Mouse (Mus musculus) MEL (cell line): Measurements from ENCODE around the gene Pdcd4. TPM values are rescaled to one million over a fixed set of nuclear protein-coding genes. Genes with fewer than 3 reads are reported as not detected.

Source experiments
- DNase-seq: peaks from one replicate; pipeline ENCODE4 v3.0.0; 2011; ENCODE audit warnings: low read depth, low spot score
- H3K27ac ChIP-seq: 2 replicates; pipeline ENCODE4 v1.5.1; 2012; ENCODE audit warnings: low read depth, mild to moderate bottlenecking, control low read depth, low read length, moderate library complexity; ENCODE audit not compliant: control insufficient read depth
- H3K27me3 ChIP-seq, 2 experiments: fragments of 150-350 bp in 1 of 2; sonication (generic) in 1 of 2; 2 replicates each; pipeline ENCODE4 v1.6.1; 2012; ENCODE audit warnings: low read length in 2 of 2, mild to moderate bottlenecking in 2 of 2, improper control_type of control experiment in 1 of 2, moderate library complexity in 1 of 2; ENCODE audit not compliant: insufficient read depth in 2 of 2, control insufficient read depth in 1 of 2
- H3K36me3 ChIP-seq, 2 experiments: 2 replicates each; pipeline ENCODE4 v1.6.1; 2012 to 2014; ENCODE audit warnings: low read length in 2 of 2, improper control_type of control experiment in 1 of 2, inconsistent platforms in 1 of 2, mild to moderate bottlenecking in 1 of 2; ENCODE audit not compliant: insufficient read depth in 2 of 2, control insufficient read depth in 1 of 2
- H3K4me1 ChIP-seq, 2 experiments: fragments of 150-350 bp in 1 of 2; sonication (generic) in 1 of 2; 2 replicates each; pipeline ENCODE4 v1.6.1; 2012; ENCODE audit warnings: low read length in 2 of 2, improper control_type of control experiment in 1 of 2, mild to moderate bottlenecking in 1 of 2; ENCODE audit not compliant: insufficient read depth in 2 of 2, control insufficient read depth in 1 of 2
- H3K4me3 ChIP-seq, 2 experiments: fragments of 150-350 bp in 1 of 2; sonication (generic) in 1 of 2; 2 replicates each; pipeline ENCODE4 v1.5.1; 2012; ENCODE audit warnings: low read depth in 2 of 2, low read length in 2 of 2, mild to moderate bottlenecking in 2 of 2, moderate library complexity in 2 of 2, control low read depth in 1 of 2, improper control_type of control experiment in 1 of 2; ENCODE audit not compliant: control insufficient read depth in 1 of 2, insufficient read depth in 1 of 2
- H3K79me2 ChIP-seq: 2 replicates; pipeline ENCODE4 v1.6.1; 2012; ENCODE audit warnings: mild to moderate bottlenecking, low read length, moderate library complexity; ENCODE audit not compliant: control insufficient read depth, poor library complexity, insufficient read depth
- H3K9ac ChIP-seq: 2 replicates; pipeline ENCODE4 v1.6.1; 2012; ENCODE audit warnings: low read depth, mild to moderate bottlenecking, control low read depth, low read length, moderate library complexity; ENCODE audit not compliant: control insufficient read depth, poor library complexity, severe bottlenecking
- H3K9me3 ChIP-seq: fragments of 150-350 bp; sonication (generic); replicated peaks from 2 replicates; pipeline ENCODE4 v1.6.1; 2012; ENCODE audit warnings: mild to moderate bottlenecking, low read length, improper control_type of control experiment, moderate library complexity; ENCODE audit not compliant: insufficient read depth
- BHLHE40 ChIP-seq: IDR thresholded peaks from 2 replicates; pipeline ENCODE4 v1.6.1; 2012; ENCODE audit warnings: low read depth, mild to moderate bottlenecking, inconsistent platforms, low read length, improper control_type of control experiment, borderline replicate concordance
- CHD1 ChIP-seq: IDR thresholded peaks from 2 replicates; pipeline ENCODE4 v1.6.1; 2012; ENCODE audit warnings: low read depth, mild to moderate bottlenecking, inconsistent platforms, low read length, improper control_type of control experiment
- CHD2 ChIP-seq: IDR thresholded peaks from 2 replicates; pipeline ENCODE4 v1.6.1; 2011; ENCODE audit warnings: low read length, improper control_type of control experiment
- CTCF ChIP-seq, 3 experiments: IDR thresholded peaks in 2 of 3; conservative IDR thresholded peaks in 1 of 3; 2 replicates each; pipeline ENCODE4 v1.5.1; 2011 to 2012; ENCODE audit warnings: low read length in 3 of 3, low read depth in 2 of 3, mild to moderate bottlenecking in 2 of 3, improper control_type of control experiment in 1 of 3, inconsistent platforms in 1 of 3, mixed read lengths in 1 of 3, moderate library complexity in 1 of 3; ENCODE audit not compliant: control insufficient read depth in 1 of 3, insufficient read depth in 1 of 3, poor library complexity in 1 of 3, severe bottlenecking in 1 of 3
- ELF1 ChIP-seq: IDR thresholded peaks from 2 replicates; pipeline ENCODE4 v1.6.1; 2014; ENCODE audit warnings: low read depth, mild to moderate bottlenecking, inconsistent platforms, low read length, improper control_type of control experiment, moderate library complexity
- EP300 ChIP-seq, 2 experiments: IDR thresholded peaks; 2 replicates each; pipeline ENCODE4 v1.6.1; 2011; ENCODE audit warnings: improper control_type of control experiment in 2 of 2, low read length in 2 of 2, low read depth in 1 of 2, mild to moderate bottlenecking in 1 of 2
- ETS1 ChIP-seq: IDR thresholded peaks from 2 replicates; pipeline ENCODE4 v1.6.1; 2012; ENCODE audit warnings: low read depth, mild to moderate bottlenecking, inconsistent platforms, low read length, improper control_type of control experiment, moderate library complexity
- GABPA ChIP-seq: IDR thresholded peaks from 2 replicates; pipeline ENCODE4 v1.6.1; 2012; ENCODE audit warnings: low read depth, mild to moderate bottlenecking, inconsistent platforms, low read length, improper control_type of control experiment, moderate library complexity
- GATA1 ChIP-seq: IDR thresholded peaks from 2 replicates; pipeline ENCODE4 v1.6.1; 2011; ENCODE audit warnings: low read depth, low read length, improper control_type of control experiment
- JUND ChIP-seq: IDR thresholded peaks from 2 replicates; pipeline ENCODE4 v1.6.1; 2011; ENCODE audit warnings: low read depth, mild to moderate bottlenecking, improper control_type of control experiment, low read length
- KAT2A ChIP-seq: conservative IDR thresholded peaks from 2 replicates; pipeline ENCODE4 v1.6.1; 2012; ENCODE audit warnings: low read depth, low read length, improper control_type of control experiment, inconsistent platforms
- MAFK ChIP-seq: IDR thresholded peaks from 2 replicates; pipeline ENCODE4 v1.6.1; 2011; ENCODE audit warnings: low read depth, mild to moderate bottlenecking, low read length, improper control_type of control experiment, borderline replicate concordance
- MAX ChIP-seq: IDR thresholded peaks from 2 replicates; pipeline ENCODE4 v1.6.1; 2011; ENCODE audit warnings: low read length, improper control_type of control experiment
- MAZ ChIP-seq: IDR thresholded peaks from 2 replicates; pipeline ENCODE4 v1.6.1; 2012; ENCODE audit warnings: low read depth, mild to moderate bottlenecking, inconsistent platforms, low read length, improper control_type of control experiment
- MXI1 ChIP-seq: IDR thresholded peaks from 2 replicates; pipeline ENCODE4 v1.6.1; 2011; ENCODE audit warnings: mild to moderate bottlenecking, low read depth, low read length, improper control_type of control experiment
- MYB ChIP-seq: IDR thresholded peaks from 2 replicates; pipeline ENCODE4 v1.6.1; 2011; ENCODE audit warnings: mild to moderate bottlenecking, low read depth, low read length, improper control_type of control experiment
- MYC ChIP-seq: IDR thresholded peaks from 2 replicates; pipeline ENCODE4 v1.6.1; 2011; ENCODE audit warnings: low read depth, mild to moderate bottlenecking, low read length, improper control_type of control experiment, moderate library complexity
- NELFE ChIP-seq: IDR thresholded peaks from 2 replicates; pipeline ENCODE4 v1.6.1; 2011; ENCODE audit warnings: low read depth, low read length, improper control_type of control experiment
- NRF1 ChIP-seq: IDR thresholded peaks from 2 replicates; pipeline ENCODE4 v1.6.1; 2014; ENCODE audit warnings: low read depth, mild to moderate bottlenecking, inconsistent platforms, low read length, improper control_type of control experiment, moderate library complexity; ENCODE audit not compliant: poor library complexity, insufficient read depth, severe bottlenecking
- POLR2A ChIP-seq, 2 experiments: IDR thresholded peaks; 2 replicates each; pipeline ENCODE4 v1.6.1; 2011 to 2012; ENCODE audit warnings: low read length in 2 of 2, mild to moderate bottlenecking in 2 of 2, control low read depth in 1 of 2, improper control_type of control experiment in 1 of 2, low read depth in 1 of 2, moderate library complexity in 1 of 2; ENCODE audit not compliant: control insufficient read depth in 1 of 2, insufficient read depth in 1 of 2, poor library complexity in 1 of 2
- POLR2AphosphoS2 ChIP-seq: IDR thresholded peaks from 2 replicates; pipeline ENCODE4 v1.6.1; 2011; ENCODE audit warnings: low read length, improper control_type of control experiment
- POLR2AphosphoS5 ChIP-seq: IDR thresholded peaks from 2 replicates; pipeline ENCODE4 v1.6.1; 2012; ENCODE audit warnings: low read depth, borderline replicate concordance, mild to moderate bottlenecking, inconsistent platforms, low read length, moderate library complexity, mixed read lengths
- RAD21 ChIP-seq: IDR thresholded peaks from 2 replicates; pipeline ENCODE4 v1.6.1; 2011; ENCODE audit warnings: mild to moderate bottlenecking, low read depth, low read length, improper control_type of control experiment
- RCOR1 ChIP-seq: IDR thresholded peaks from 2 replicates; pipeline ENCODE4 v1.6.1; 2012; ENCODE audit warnings: low read depth, mild to moderate bottlenecking, inconsistent platforms, low read length, improper control_type of control experiment
- SIN3A ChIP-seq: IDR thresholded peaks from 2 replicates; pipeline ENCODE4 v1.6.1; 2012; ENCODE audit warnings: low read length, improper control_type of control experiment, inconsistent platforms
- SMC3 ChIP-seq: IDR thresholded peaks from 2 replicates; pipeline ENCODE4 v1.6.1; 2011; ENCODE audit warnings: low read depth, low read length, improper control_type of control experiment
- TAL1 ChIP-seq: IDR thresholded peaks from 2 replicates; pipeline ENCODE4 v1.6.1; 2012; ENCODE audit warnings: mild to moderate bottlenecking, inconsistent platforms, low read length, moderate library complexity, mixed read lengths
- TCF12 ChIP-seq: IDR thresholded peaks from 2 replicates; pipeline ENCODE4 v1.6.1; 2014; ENCODE audit warnings: low read depth, mild to moderate bottlenecking, inconsistent platforms, low read length, improper control_type of control experiment, moderate library complexity
- USF1 ChIP-seq: IDR thresholded peaks from 2 replicates; pipeline ENCODE4 v1.6.1; 2014; ENCODE audit warnings: low read depth, mild to moderate bottlenecking, inconsistent platforms, low read length, improper control_type of control experiment, moderate library complexity
- ZC3H11A ChIP-seq: IDR thresholded peaks from 2 replicates; pipeline ENCODE4 v1.6.1; 2012; ENCODE audit warnings: low read depth, mild to moderate bottlenecking, inconsistent platforms, low read length, improper control_type of control experiment
- ZKSCAN1 ChIP-seq: IDR thresholded peaks from 2 replicates; pipeline ENCODE4 v1.6.1; 2012; ENCODE audit warnings: low read depth, mild to moderate bottlenecking, inconsistent platforms, low read length, improper control_type of control experiment, moderate library complexity
- ZMIZ1 ChIP-seq: IDR thresholded peaks from 2 replicates; pipeline ENCODE4 v1.6.1; 2012; ENCODE audit warnings: low read depth, mild to moderate bottlenecking, inconsistent platforms, low read length, improper control_type of control experiment, moderate library complexity
- ZNF384 ChIP-seq: IDR thresholded peaks from 2 replicates; pipeline ENCODE4 v1.6.1; 2012; ENCODE audit warnings: low read depth, mild to moderate bottlenecking, inconsistent platforms, low read length, improper control_type of control experiment
- polyA plus RNA-seq, 2 experiments: library from polyadenylated mRNA; stranded (reverse) in 1 of 2; unstranded in 1 of 2; fragments of >175 nt in 1 of 2; fragments of >200 nt in 1 of 2; gene quantifications; 2 replicates each; pipeline versions ENCODE4 v1.2.1 to v1.2.4; 2012; ENCODE audit warnings: low replicate concordance in 2 of 2, low read depth in 1 of 2; ENCODE audit not compliant: insufficient read length in 2 of 2, insufficient read depth in 1 of 2, missing spikeins in 1 of 2
- total RNA-seq: library from RNA; depleted of rRNA; stranded (reverse); fragments of 300-350 nt; gene quantifications from 2 replicates; pipeline ENCODE4 v1.2.3, GENCODE M21; 2012

Pdcd4 gene
- total and polyA plus RNA-seq, 3 experiments: 30.0 to 37.6 TPM; not detected in 1

- TF ChIP-seq EP300 (IDR thresholded peaks at IDR 0.05; ENCODE audit: low read depth in 1 of 2, low read length in 2 of 2) (peak; percentile 50 to 66; a peak in 2 of 4 replicates), ZKSCAN1 (no peak), ZC3H11A (0 out of 2 replicates have a peak, but pooled peaks have one; percentile 27), NRF1 (no peak), RAD21 (no peak), CHD1 (no peak), NELFE (no peak; the same call in 1 of the 2 replicates), CHD2 (no peak), ETS1 (peak; percentile 88), TAL1 (no peak; the same call in 1 of the 2 replicates)
- TF ChIP-seq, all 39 proteins: peak for 19
These were observed 47.4 kb downstream of the Pdcd4 start (continued) for GRCm38 (mm10) chr19:53939467-53939866.

GRCm38 (mm10) chr19:53941139-53941538, 49.1 kb downstream of the Pdcd4 start:
- Histone ChIP-seq H3K4me1 (peaks cover 19 to 41% of the 10 kb centered on the region in 2 experiments), H3K4me3 (no peak overlapping the region), H3K27ac (peak overlapping the region; percentile 71), H3K79me2 (peaks cover 19% of the 10 kb centered on the region), H3K27me3 (no peaks in the 10 kb centered on the region), H3K36me3 (peaks cover 10 to 46% of the 10 kb centered on the region in 2 experiments), H3K9me3 (no peaks in the 10 kb centered on the region), H3K9ac (peak overlapping the region; percentile 19)
- peak; percentile 82 for DNase-seq
- 0 out of 2 replicates have a peak, but pooled peaks have one; percentile 29 for TF ChIP-seq MAZ
- no peak; the same call in 1 of the 2 replicates for TF ChIP-seq KAT2A
- TF ChIP-seq GABPA: no peak
- TF ChIP-seq RCOR1: peak; percentile 59; the same call in 1 of the 2 replicates
- peak; percentile 84; the same call in 1 of the 2 replicates for TF ChIP-seq MYB
- peak; percentile 98 for TF ChIP-seq MXI1
- TF ChIP-seq ZC3H11A: no peak
- peak; percentile 92 for TF ChIP-seq USF1
- TF ChIP-seq TCF12: peak; percentile 75
- TF ChIP-seq POLR2A (IDR thresholded peaks at IDR 0.05; ENCODE audit: control insufficient read depth in 1 of 2, insufficient read depth in 1 of 2, low read depth in 1 of 2, low read length in 2 of 2, poor library complexity in 1 of 2): no peak
- TF ChIP-seq SIN3A: peak; percentile 95
- TF ChIP-seq POLR2AphosphoS2: no peak
- TF ChIP-seq JUND: no peak
- peak; percentile 99 for TF ChIP-seq BHLHE40
- TF ChIP-seq MYC: peak; percentile 92
- TF ChIP-seq MAX: peak; percentile 97
- no peak; the same call in 1 of the 2 replicates for TF ChIP-seq NELFE
- TF ChIP-seq ZKSCAN1: no peak
- TF ChIP-seq CTCF (IDR thresholded peaks at IDR 0.05 in 2 of 3, conservative IDR thresholded peaks at IDR 0.05 in 1 of 3; ENCODE audit: control insufficient read depth in 1 of 3, insufficient read depth in 1 of 3, low read depth in 2 of 3, low read length in 3 of 3, poor library complexity in 1 of 3, severe bottlenecking in 1 of 3): no peak
- 0 out of 2 replicates have a peak, but pooled peaks have one; percentile 32 for TF ChIP-seq ELF1
- TF ChIP-seq ZNF384: no peak
- no peak for TF ChIP-seq RAD21
- TF ChIP-seq SMC3: no peak
- TF ChIP-seq GATA1: peak; percentile 83
- TF ChIP-seq NRF1: no peak
- TF ChIP-seq CHD1: peak; percentile 42; the same call in 1 of the 2 replicates
- TF ChIP-seq MAFK: no peak
- no peak for TF ChIP-seq ZMIZ1
- TF ChIP-seq EP300 (IDR thresholded peaks at IDR 0.05; ENCODE audit: low read depth in 1 of 2, low read length in 2 of 2): peak; percentile 81 to 89; a peak in 3 of 4 replicates
- TF ChIP-seq POLR2AphosphoS5: no peak
- no peak; the same call in 1 of the 2 replicates for TF ChIP-seq CHD2
- TF ChIP-seq TAL1: no peak
